Mouse (Mus musculus) adrenal gland, postnatal 10 days (tissue): ENCODE data around the gene H2-DMb1. TPM values are rescaled to one million over a fixed set of nuclear protein-coding genes. Genes with fewer than 3 reads are reported as not detected.

ENCODE experiments used
- total RNA-seq, 2 experiments: library from RNA; stranded (reverse); gene quantifications; 2 replicates each; pipeline ENCODE4 v1.2.3; 2021

The H2-DMb1 gene
- total RNA-seq, 2 experiments from 2014 or later = 3.6 to 5.8 TPM

Other genes with a start within 250 kb of the H2-DMb1 start
- gene Platr17, start 247.9 kb upstream of the H2-DMb1 start, total RNA-seq = not detected
- gene Daxx, start 243.7 kb upstream of the H2-DMb1 start, total RNA-seq = 10 to 100 TPM; 25.4 to 26.3 TPM
- 100 to 1,000 TPM; 131 to 150 TPM for gene Tapbp, start 237.2 kb upstream of the H2-DMb1 start, total RNA-seq
- gene Zbtb22, start 237.2 kb upstream of the H2-DMb1 start, total RNA-seq = 10 to 100 TPM; 29.2 to 34.3 TPM
- gene Rgl2, start 223.5 kb upstream of the H2-DMb1 start, total RNA-seq = 10 to 100 TPM; 57.1 to 76.3 TPM
- 10 to 100 TPM; 81.2 to 94.9 TPM for gene Pfdn6, start 212.7 kb upstream of the H2-DMb1 start, total RNA-seq
- 10 to 100 TPM; 28.4 to 29.7 TPM for gene Wdr46, start 212.4 kb upstream of the H2-DMb1 start, total RNA-seq
- 1 to 10 TPM; 4.8 to 5.8 TPM for gene B3galt4, start 201.6 kb upstream of the H2-DMb1 start, total RNA-seq
- 10 to 100 TPM; 38.8 to 51.4 TPM for gene Vps52, start 197.3 kb upstream of the H2-DMb1 start, total RNA-seq
- gene Rps18, start 197.1 kb upstream of the H2-DMb1 start, total RNA-seq = 100 to 1,000 TPM; 943 to 952 TPM
- 100 to 1,000 TPM; 204 to 217 TPM for gene H2-K1, start 152.7 kb upstream of the H2-DMb1 start, total RNA-seq
- 10 to 100 TPM; 29.8 to 36.5 TPM for gene Ring1, start 128.4 kb upstream of the H2-DMb1 start, total RNA-seq
- 100 to 1,000 TPM; 184 to 194 TPM for gene H2-Ke6, start 125.0 kb upstream of the H2-DMb1 start, total RNA-seq
- 100 to 1,000 TPM; 115 to 140 TPM for gene Slc39a7, start 121.4 kb upstream of the H2-DMb1 start, total RNA-seq
- 10 to 100 TPM; 62.3 to 76.1 TPM for gene Rxrb, start 121.3 kb upstream of the H2-DMb1 start, total RNA-seq
- gene Col11a2, start 113.6 kb upstream of the H2-DMb1 start, total RNA-seq = 10 to 100 TPM in 1 of 2 experiments, 1 to 10 TPM in 1; 4.2 to 15.0 TPM
- gene H2-Oa, start 60.7 kb upstream of the H2-DMb1 start, total RNA-seq = 1 to 10 TPM; 1.4 to 1.5 TPM
- gene H2-DMa, start 33.5 kb upstream of the H2-DMb1 start, total RNA-seq = 10 to 100 TPM in 1 of 2 experiments, 1 to 10 TPM in 1; 8.9 to 15.2 TPM
- gene Brd2, start 30.4 kb upstream of the H2-DMb1 start, total RNA-seq = 100 to 1,000 TPM; 170 to 181 TPM
- gene H2-DMb2, start 9.8 kb upstream of the H2-DMb1 start, total RNA-seq = 1 to 10 TPM; 4.5 to 4.8 TPM
- 10 to 100 TPM; 11.9 to 15.5 TPM for gene Tap1, start 34.5 kb downstream of the H2-DMb1 start, total RNA-seq
- gene Psmb9, start 34.7 kb downstream of the H2-DMb1 start, total RNA-seq = 10 to 100 TPM; 13.5 to 18.2 TPM
- 10 to 100 TPM; 22.8 to 29.1 TPM for gene Psmb8, start 44.6 kb downstream of the H2-DMb1 start, total RNA-seq
- gene Tap2, start 50.5 kb downstream of the H2-DMb1 start, total RNA-seq = 10 to 100 TPM; 32.8 to 35.0 TPM
- gene H2-Ob, start 85.8 kb downstream of the H2-DMb1 start, total RNA-seq = 1 to 10 TPM; 2.7 to 3.5 TPM
- 10 to 100 TPM; 27.9 to 36.1 TPM for gene H2-Ab1, start 104.6 kb downstream of the H2-DMb1 start, total RNA-seq
- 10 to 100 TPM; 40.5 to 44.8 TPM for gene H2-Aa, start 134.8 kb downstream of the H2-DMb1 start, total RNA-seq
- 10 to 100 TPM; 33.3 to 37.7 TPM for gene H2-Eb1, start 152.8 kb downstream of the H2-DMb1 start, total RNA-seq
- under 1 TPM; 0.21 to 0.39 TPM for gene H2-Eb2, start 172.6 kb downstream of the H2-DMb1 start, total RNA-seq
- gene Btnl2, start 201.8 kb downstream of the H2-DMb1 start, total RNA-seq = under 1 TPM; 0.48 to 0.66 TPM
- not detected for gene Btnl1, start 224.1 kb downstream of the H2-DMb1 start, total RNA-seq
- 1 to 10 TPM; 1.5 to 3.6 TPM for gene BC051142, start 245.7 kb downstream of the H2-DMb1 start, total RNA-seq